Mouse (Mus musculus): ENCODE measurements around the gene Arpc1a.

Arpc1a gene

GRCm38 (mm10) chr5:145114071-145114605, 30.5 kb downstream of the Arpc1a start, which contains the start of gene Arpc1b:
Gene Arpc1b (plus strand): TSS chr5:145114215.
- TF ChIP-seq POU5F1 (IDR thresholded peaks at IDR 0.05; ENCODE audit: borderline replicate concordance, low read length) = no peak
- TF ChIP-seq NANOG (IDR thresholded peaks at IDR 0.05; ENCODE audit: borderline replicate concordance, low read length) = no peak
- TF ChIP-seq CTCF (conservative IDR thresholded peaks at IDR 0.05; ENCODE audit: low read length) = no peak
- H3K4me1 ChIP-seq (replicated peaks; ENCODE audit: low read depth, low read length) = peaks cover 62% of the 10 kb centered on the region
- H3K4me3 ChIP-seq (replicated peaks; ENCODE audit: low read length) = peak within 1 kb of the TSS; percentile 89
- H3K36me3 ChIP-seq (ENCODE audit: insufficient read depth, low read length) = peaks cover 20% of the 10 kb centered on the region
- no peaks in the 10 kb centered on the region for H3K9me3 ChIP-seq (ENCODE audit: low read length)
- peaks cover 9% of the 10 kb centered on the region for H3K27me3 ChIP-seq (ENCODE audit: insufficient read depth, low read length)

- H3K4me3 ChIP-seq (replicated peaks; ENCODE audit: low read length) = peak overlapping the region; percentile 89
- H3K4me1 ChIP-seq (replicated peaks; ENCODE audit: low read depth, low read length) = peaks cover 64% of the 10 kb centered on the region
- peaks cover 13% of the 10 kb centered on the region for H3K36me3 ChIP-seq (ENCODE audit: insufficient read depth, low read length)
- no peaks in the 10 kb centered on the region for H3K9me3 ChIP-seq (ENCODE audit: low read length)
- H3K27me3 ChIP-seq (ENCODE audit: insufficient read depth, low read length) = peaks cover 9% of the 10 kb centered on the region
- TF ChIP-seq CTCF (conservative IDR thresholded peaks at IDR 0.05; ENCODE audit: low read length) (no peak), NANOG (IDR thresholded peaks at IDR 0.05; ENCODE audit: borderline replicate concordance, low read length) (no peak), POU5F1 (IDR thresholded peaks at IDR 0.05; ENCODE audit: borderline replicate concordance, low read length) (no peak)
Observed at GRCm38 (mm10) chr5:145114606-145115473, 31.2 kb downstream of the Arpc1a start.

- H3K27me3 ChIP-seq (ENCODE audit: insufficient read depth, low read length) = peaks cover 9% of the 10 kb centered on the region
- H3K36me3 ChIP-seq (ENCODE audit: insufficient read depth, low read length) = peaks cover 10% of the 10 kb centered on the region
- peaks cover 64% of the 10 kb centered on the region for H3K4me1 ChIP-seq (replicated peaks; ENCODE audit: low read depth, low read length)
- TF ChIP-seq CTCF (conservative IDR thresholded peaks at IDR 0.05; ENCODE audit: low read length) (no peak), POU5F1 (IDR thresholded peaks at IDR 0.05; ENCODE audit: borderline replicate concordance, low read length) (no peak), NANOG (IDR thresholded peaks at IDR 0.05; ENCODE audit: borderline replicate concordance, low read length) (no peak)
- no peak overlapping the region; the same call in 1 of the 2 replicates for H3K4me3 ChIP-seq (replicated peaks; ENCODE audit: low read length)
- H3K9me3 ChIP-seq (ENCODE audit: low read length) = no peaks in the 10 kb centered on the region
Observed at GRCm38 (mm10) chr5:145115736-145116135, 32.1 kb downstream of the Arpc1a start.

GRCm38 (mm10) chr5:145116316-145116715, 32.7 kb downstream of the Arpc1a start:
- no peaks in the 10 kb centered on the region for H3K9me3 ChIP-seq (ENCODE audit: low read length)
- peaks cover 69% of the 10 kb centered on the region for H3K4me1 ChIP-seq (replicated peaks; ENCODE audit: low read depth, low read length)
- peaks cover 13% of the 10 kb centered on the region for H3K36me3 ChIP-seq (ENCODE audit: insufficient read depth, low read length)
- TF ChIP-seq POU5F1 (IDR thresholded peaks at IDR 0.05; ENCODE audit: borderline replicate concordance, low read length) (no peak), CTCF (conservative IDR thresholded peaks at IDR 0.05; ENCODE audit: low read length) (no peak), NANOG (IDR thresholded peaks at IDR 0.05; ENCODE audit: borderline replicate concordance, low read length) (no peak)
- no peak overlapping the region; the same call in 1 of the 2 replicates for H3K4me3 ChIP-seq (replicated peaks; ENCODE audit: low read length)
- H3K27me3 ChIP-seq (ENCODE audit: insufficient read depth, low read length) = peaks cover 9% of the 10 kb centered on the region

- H3K4me1 ChIP-seq (replicated peaks; ENCODE audit: low read depth, low read length) = peaks cover 74% of the 10 kb centered on the region
- no peaks in the 10 kb centered on the region for H3K9me3 ChIP-seq (ENCODE audit: low read length)
- H3K27me3 ChIP-seq (ENCODE audit: insufficient read depth, low read length) = peaks cover 9% of the 10 kb centered on the region
- peaks cover 19% of the 10 kb centered on the region for H3K36me3 ChIP-seq (ENCODE audit: insufficient read depth, low read length)
- peak overlapping the region; percentile 7; the same call in 1 of the 2 replicates for H3K4me3 ChIP-seq (replicated peaks; ENCODE audit: low read length)
- no peak for TF ChIP-seq NANOG (IDR thresholded peaks at IDR 0.05; ENCODE audit: borderline replicate concordance, low read length)
- peak; percentile 82 for TF ChIP-seq CTCF (conservative IDR thresholded peaks at IDR 0.05; ENCODE audit: low read length)
Observed at GRCm38 (mm10) chr5:145116916-145117315, 33.3 kb downstream of the Arpc1a start.

GRCm38 (mm10) chr5:145118005-145118404, 34.4 kb downstream of the Arpc1a start:
- TF ChIP-seq POU5F1 (IDR thresholded peaks at IDR 0.05; ENCODE audit: borderline replicate concordance, low read length) (no peak), NANOG (IDR thresholded peaks at IDR 0.05; ENCODE audit: borderline replicate concordance, low read length) (no peak), CTCF (conservative IDR thresholded peaks at IDR 0.05; ENCODE audit: low read length) (no peak)

GRCm38 (mm10) chr5:145118461-145118860, 34.8 kb downstream of the Arpc1a start:
- no peak for TF ChIP-seq NANOG (IDR thresholded peaks at IDR 0.05; ENCODE audit: borderline replicate concordance, low read length)
- H3K27me3 ChIP-seq (ENCODE audit: insufficient read depth, low read length) = peaks cover 9% of the 10 kb centered on the region
- peaks cover 35% of the 10 kb centered on the region for H3K36me3 ChIP-seq (ENCODE audit: insufficient read depth, low read length)
- no peak overlapping the region for H3K4me3 ChIP-seq (replicated peaks; ENCODE audit: low read length)
- H3K4me1 ChIP-seq (replicated peaks; ENCODE audit: low read depth, low read length) = peaks cover 76% of the 10 kb centered on the region
- H3K9me3 ChIP-seq (ENCODE audit: low read length) = no peaks in the 10 kb centered on the region; the same call in 1 of the 2 replicates

More at GRCm38 (mm10) chr5:145118005-145118404, 34.4 kb downstream of the Arpc1a start:
- Histone ChIP-seq H3K36me3 (ENCODE audit: insufficient read depth, low read length) (peaks cover 30% of the 10 kb centered on the region), H3K27me3 (ENCODE audit: insufficient read depth, low read length) (peaks cover 9% of the 10 kb centered on the region), H3K9me3 (ENCODE audit: low read length) (no peaks in the 10 kb centered on the region), H3K4me3 (replicated peaks; ENCODE audit: low read length) (no peak overlapping the region), H3K4me1 (replicated peaks; ENCODE audit: low read depth, low read length) (peaks cover 74% of the 10 kb centered on the region)

- Histone ChIP-seq H3K4me3 (replicated peaks; ENCODE audit: low read length) (no peak overlapping the region), H3K27me3 (ENCODE audit: insufficient read depth, low read length) (peaks cover 5% of the 10 kb centered on the region), H3K9me3 (ENCODE audit: low read length) (no peaks in the 10 kb centered on the region; the same call in 1 of the 2 replicates), H3K4me1 (replicated peaks; ENCODE audit: low read depth, low read length) (peaks cover 76% of the 10 kb centered on the region), H3K36me3 (ENCODE audit: insufficient read depth, low read length) (peaks cover 44% of the 10 kb centered on the region)
- TF ChIP-seq CTCF (conservative IDR thresholded peaks at IDR 0.05; ENCODE audit: low read length) (peak; percentile 78), POU5F1 (IDR thresholded peaks at IDR 0.05; ENCODE audit: borderline replicate concordance, low read length) (no peak)
Observed at GRCm38 (mm10) chr5:145119385-145119784, 35.8 kb downstream of the Arpc1a start.
